Mouse (Mus musculus) B cell, adult 67 days (primary cell): ENCODE measurements around the gene Hpgds. TPM values are rescaled to one million over a fixed set of nuclear protein-coding genes. Genes with fewer than 3 reads are reported as not detected.

Source experiments
- total RNA-seq, 2 experiments: library from RNA; stranded (reverse); gene quantifications; 4 replicates each; pipeline ENCODE4 v1.2.4; 2023

The Hpgds gene
- 10 to 100 TPM in 1 of 2 experiments, 1 to 10 TPM in 1; 8.8 to 10.4 TPM for total RNA-seq

DNA sequence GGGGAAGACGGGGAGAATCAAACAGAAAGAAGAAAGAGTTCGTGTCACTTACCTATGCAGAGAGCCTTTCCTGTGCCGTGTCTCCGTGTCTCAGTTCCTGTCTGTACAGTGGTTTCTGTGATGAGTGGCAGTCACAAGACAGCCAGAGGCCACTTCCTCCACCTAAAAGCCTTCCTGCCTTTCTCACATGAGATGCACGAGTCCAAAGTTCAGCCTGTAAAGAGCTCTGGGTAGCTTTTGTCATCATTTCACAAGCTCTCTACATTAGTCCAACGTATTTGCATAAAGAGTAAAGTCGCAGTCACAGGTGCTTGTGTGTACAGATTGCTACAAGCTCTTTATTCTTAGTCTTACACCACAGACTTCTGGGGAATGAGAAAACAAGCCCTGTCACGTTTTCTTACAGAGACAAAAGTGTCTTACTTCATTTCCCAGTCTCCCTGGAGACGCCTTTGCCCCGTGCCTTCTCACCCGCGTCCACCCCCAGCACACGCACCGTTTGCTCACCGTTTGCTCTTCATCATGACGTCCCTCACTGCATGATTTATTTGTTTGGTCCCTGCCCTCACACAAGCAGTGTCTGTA is at the start of gene Hpgds:
TSS of gene Hpgds (minus strand) at position 288 of the 585 bp plus-strand sequence.

Other genes starting within 250 kb of the Hpgds start
- 10 to 100 TPM; 79.7 to 97.0 TPM for gene Smarcad1, start 102.3 kb downstream of the Hpgds start, total RNA-seq
- gene C130060K24Rik, start 236.2 kb upstream of the Hpgds start, total RNA-seq: not detected